Mouse (Mus musculus): Measurements from ENCODE around the gene Pom121. TPM values are rescaled to one million over a fixed set of nuclear protein-coding genes. Genes with fewer than 3 reads are reported as not detected.
A peak's percentile ranks its signal among the peaks of the same experiment; 100 is the strongest.

Gene Pom121
- polyA plus RNA-seq, 1 experiment: 31.2 TPM

DNA sequence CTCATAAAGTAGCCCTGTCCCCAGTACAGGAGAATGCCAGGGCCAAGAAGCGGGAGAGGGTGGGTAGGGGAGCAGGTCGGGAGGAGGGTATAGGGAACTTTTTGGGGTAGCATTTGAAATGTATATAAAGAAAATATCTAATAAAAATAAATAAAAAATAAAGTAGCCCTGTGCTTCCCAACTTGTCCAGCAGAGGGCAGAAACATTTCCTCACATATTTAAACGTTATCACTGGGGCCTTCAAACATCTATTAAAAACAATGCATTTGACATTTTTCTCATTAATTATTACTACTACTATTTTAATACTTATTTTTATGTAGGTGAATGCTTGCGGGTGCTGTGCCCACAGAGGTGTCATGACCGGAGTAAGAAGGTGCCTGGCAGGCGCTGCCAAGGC lies 26.5 kb downstream of the Pom121 start:
- Histone ChIP-seq H3K4me1 (ENCODE audit: control insufficient read depth, insufficient read depth, low read length) (no peaks in the 10 kb centered on the region), H3K27me3 (ENCODE audit: control insufficient read depth, insufficient read depth, low read length) (no peaks in the 10 kb centered on the region), H3K27ac (ENCODE audit: insufficient read depth, low read length) (no peak overlapping the region), H3K4me3 (replicated peaks; ENCODE audit: insufficient read depth, low read depth, low read length) (no peak overlapping the region)
- no peak for DNase-seq
- TF ChIP-seq CTCF (IDR thresholded peaks at IDR 0.05; ENCODE audit: borderline replicate concordance, insufficient read depth, low read depth, low read length): 0 out of 2 replicates have a peak, but pooled peaks have one; percentile 14
- no peak for TF ChIP-seq POLR2A (IDR thresholded peaks at IDR 0.05; ENCODE audit: borderline replicate concordance, insufficient read depth, low read length)
- WGBS: 51% methylated on average over 6 of the region's 6 CpGs

DNA sequence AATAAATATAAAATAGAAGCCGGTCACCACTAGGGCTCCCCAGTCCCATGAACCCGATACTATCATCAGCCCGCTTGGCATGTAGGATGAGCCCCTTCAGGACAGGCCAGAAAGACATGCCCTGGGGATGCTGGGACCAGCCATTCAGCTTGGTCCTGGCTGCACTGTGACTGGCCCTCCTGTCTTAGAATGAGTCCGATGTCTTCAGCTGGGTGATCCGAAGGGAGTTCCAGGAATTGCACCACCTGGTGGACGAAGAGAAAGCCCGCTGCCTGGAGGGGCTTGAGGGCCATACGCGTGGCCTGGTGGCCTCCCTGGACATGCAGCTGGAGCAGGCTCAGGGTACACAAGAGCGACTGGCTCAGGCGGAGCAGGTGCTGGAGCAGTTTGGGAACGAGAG lies 30.8 kb downstream of the Pom121 start:
- H3K4me1 ChIP-seq (ENCODE audit: control insufficient read depth, insufficient read depth, low read length): no peaks in the 10 kb centered on the region
- H3K27me3 ChIP-seq (ENCODE audit: control insufficient read depth, insufficient read depth, low read length): no peaks in the 10 kb centered on the region
- WGBS: 21% methylated on average over 12 of the region's 12 CpGs
- no peak overlapping the region for H3K27ac ChIP-seq (ENCODE audit: insufficient read depth, low read length)
- peak; percentile 37; the same call in 1 of the 2 replicates for TF ChIP-seq CTCF (IDR thresholded peaks at IDR 0.05; ENCODE audit: borderline replicate concordance, insufficient read depth, low read depth, low read length)
- TF ChIP-seq POLR2A (IDR thresholded peaks at IDR 0.05; ENCODE audit: borderline replicate concordance, insufficient read depth, low read length): no peak
- DNase-seq: no peak
- H3K4me3 ChIP-seq (replicated peaks; ENCODE audit: insufficient read depth, low read depth, low read length): no peak overlapping the region

DNA sequence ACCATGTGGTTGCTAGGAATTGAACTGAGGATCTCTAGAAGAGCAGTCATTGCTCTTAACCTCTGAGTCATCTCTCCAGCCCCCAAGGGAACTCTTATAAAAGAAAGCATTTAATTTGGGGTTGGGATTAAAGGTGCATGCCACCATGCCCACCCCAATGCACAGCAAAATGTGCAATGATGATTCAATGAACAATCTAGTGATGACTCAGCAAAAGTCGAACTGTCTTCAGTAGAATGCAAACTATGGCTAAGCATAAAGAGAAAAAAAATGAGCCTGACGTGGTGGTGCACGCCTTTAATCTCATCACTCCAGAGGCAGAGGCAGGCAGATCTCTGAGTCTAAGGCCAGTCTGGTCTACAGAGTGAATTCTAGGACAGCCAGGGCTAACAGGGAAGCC lies 31.8 kb downstream of the Pom121 start:
- H3K27me3 ChIP-seq (ENCODE audit: control insufficient read depth, insufficient read depth, low read length): no peaks in the 10 kb centered on the region
- no peak overlapping the region for H3K27ac ChIP-seq (ENCODE audit: insufficient read depth, low read length)
- WGBS: 81% methylated on average over 3 of the region's 3 CpGs
- TF ChIP-seq POLR2A (IDR thresholded peaks at IDR 0.05; ENCODE audit: borderline replicate concordance, insufficient read depth, low read length) (no peak), CTCF (IDR thresholded peaks at IDR 0.05; ENCODE audit: borderline replicate concordance, insufficient read depth, low read depth, low read length) (no peak)
- H3K4me3 ChIP-seq (replicated peaks; ENCODE audit: insufficient read depth, low read depth, low read length): no peak overlapping the region
- no peaks in the 10 kb centered on the region for H3K4me1 ChIP-seq (ENCODE audit: control insufficient read depth, insufficient read depth, low read length)
- no peak for DNase-seq

DNA sequence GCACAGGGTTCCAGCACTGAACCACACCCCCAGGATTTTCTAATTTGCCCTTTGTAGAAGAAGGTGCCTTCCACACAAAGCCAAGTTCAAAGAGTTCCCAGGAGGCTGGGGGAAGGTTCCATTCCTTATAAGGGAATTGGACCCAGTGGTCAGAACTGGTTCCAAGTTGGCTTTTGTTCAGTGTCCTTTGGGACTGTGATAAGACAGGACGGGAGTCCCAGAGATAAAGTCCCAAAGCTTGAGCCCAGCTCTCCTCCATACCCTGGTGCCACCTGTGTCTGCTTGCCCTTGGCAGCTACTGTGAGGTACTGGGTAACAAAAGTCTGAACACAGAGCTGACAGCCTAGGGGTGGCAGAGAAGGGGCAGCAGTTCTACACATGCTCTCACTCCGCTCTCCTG lies 34.6 kb downstream of the Pom121 start:
- Histone ChIP-seq H3K27me3 (ENCODE audit: control insufficient read depth, insufficient read depth, low read length) (no peaks in the 10 kb centered on the region), H3K4me3 (replicated peaks; ENCODE audit: insufficient read depth, low read depth, low read length) (no peak overlapping the region), H3K27ac (ENCODE audit: insufficient read depth, low read length) (no peak overlapping the region), H3K4me1 (ENCODE audit: control insufficient read depth, insufficient read depth, low read length) (no peaks in the 10 kb centered on the region)
- DNase-seq: no peak
- WGBS: 54% methylated on average over 2 of the region's 2 CpGs
- TF ChIP-seq POLR2A (IDR thresholded peaks at IDR 0.05; ENCODE audit: borderline replicate concordance, insufficient read depth, low read length) (no peak), CTCF (IDR thresholded peaks at IDR 0.05; ENCODE audit: borderline replicate concordance, insufficient read depth, low read depth, low read length) (no peak)

DNA sequence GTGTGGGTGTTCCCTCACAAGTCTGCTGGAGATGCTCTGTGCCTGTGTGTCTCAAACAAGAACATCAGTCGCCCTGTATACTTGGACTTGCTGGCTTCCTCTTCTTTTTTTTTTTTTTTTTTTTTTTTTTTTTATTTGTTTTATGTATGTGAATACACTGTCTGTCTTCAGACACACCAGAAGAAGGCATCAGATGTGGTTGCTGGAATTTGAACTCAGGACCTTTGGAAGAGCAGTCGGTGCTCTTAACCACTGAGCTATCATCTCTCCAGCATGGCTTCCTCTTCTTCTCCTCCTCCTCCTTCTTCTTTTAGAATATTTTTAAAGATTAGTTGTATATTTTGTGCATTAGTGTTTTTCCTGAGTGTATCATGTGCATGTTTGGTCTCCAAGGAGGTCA lies 36.8 kb downstream of the Pom121 start:
- WGBS: 84% methylated on average over 2 of the region's 2 CpGs
- Histone ChIP-seq H3K27ac (ENCODE audit: insufficient read depth, low read length) (no peak overlapping the region), H3K4me3 (replicated peaks; ENCODE audit: insufficient read depth, low read depth, low read length) (no peak overlapping the region), H3K27me3 (ENCODE audit: control insufficient read depth, insufficient read depth, low read length) (no peaks in the 10 kb centered on the region), H3K4me1 (ENCODE audit: control insufficient read depth, insufficient read depth, low read length) (no peaks in the 10 kb centered on the region)
- TF ChIP-seq CTCF (IDR thresholded peaks at IDR 0.05; ENCODE audit: borderline replicate concordance, insufficient read depth, low read depth, low read length) (no peak), POLR2A (IDR thresholded peaks at IDR 0.05; ENCODE audit: borderline replicate concordance, insufficient read depth, low read length) (no peak)
- no peak for DNase-seq

DNA sequence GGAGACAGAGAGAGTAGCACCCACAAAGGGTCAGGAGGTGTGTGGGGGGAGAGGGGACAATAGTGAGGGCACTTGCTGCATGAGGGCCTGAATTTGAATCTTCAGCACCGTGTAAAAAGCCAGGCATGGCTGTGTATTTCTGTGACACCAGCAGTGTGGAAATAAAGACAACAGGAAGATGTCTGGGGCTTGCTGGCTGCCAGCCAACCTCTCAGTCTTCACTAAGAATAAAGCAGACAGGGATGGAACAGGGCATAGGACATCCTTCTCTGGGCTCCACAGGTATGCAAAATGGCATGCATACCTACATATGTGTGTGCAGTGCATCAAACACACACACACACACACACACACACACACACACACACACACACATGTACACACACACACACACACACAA lies 38.3 kb downstream of the Pom121 start:
- Histone ChIP-seq H3K27me3 (ENCODE audit: control insufficient read depth, insufficient read depth, low read length) (no peaks in the 10 kb centered on the region), H3K4me1 (ENCODE audit: control insufficient read depth, insufficient read depth, low read length) (no peaks in the 10 kb centered on the region), H3K4me3 (replicated peaks; ENCODE audit: insufficient read depth, low read depth, low read length) (no peak overlapping the region), H3K27ac (ENCODE audit: insufficient read depth, low read length) (no peak overlapping the region)
- DNase-seq: no peak
- TF ChIP-seq CTCF (IDR thresholded peaks at IDR 0.05; ENCODE audit: borderline replicate concordance, insufficient read depth, low read depth, low read length): no peak
- no peak for TF ChIP-seq POLR2A (IDR thresholded peaks at IDR 0.05; ENCODE audit: borderline replicate concordance, insufficient read depth, low read length)
- 0% methylated on average over 1 of the region's 1 CpGs for WGBS

DNA sequence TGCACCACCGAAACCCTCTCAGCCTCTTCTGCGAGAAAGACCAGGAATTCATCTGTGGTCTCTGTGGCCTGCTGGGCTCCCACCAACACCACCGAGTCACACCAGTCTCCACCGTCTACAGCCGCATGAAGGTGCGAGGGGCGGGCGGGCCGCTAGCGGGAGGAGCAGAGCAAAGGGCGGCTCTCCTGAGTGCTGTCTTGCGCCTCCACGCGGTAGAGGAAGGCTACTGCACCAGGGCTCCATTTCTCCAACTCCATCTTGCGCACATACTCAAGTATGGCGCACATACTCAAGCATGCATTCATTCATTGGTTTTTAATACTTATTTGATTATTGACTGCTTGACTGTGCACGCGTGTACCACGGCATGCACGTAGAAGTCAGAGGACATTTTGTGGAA lies 40.8 kb downstream of the Pom121 start:
- WGBS: 16% methylated on average over 20 of the region's 20 CpGs

DNA sequence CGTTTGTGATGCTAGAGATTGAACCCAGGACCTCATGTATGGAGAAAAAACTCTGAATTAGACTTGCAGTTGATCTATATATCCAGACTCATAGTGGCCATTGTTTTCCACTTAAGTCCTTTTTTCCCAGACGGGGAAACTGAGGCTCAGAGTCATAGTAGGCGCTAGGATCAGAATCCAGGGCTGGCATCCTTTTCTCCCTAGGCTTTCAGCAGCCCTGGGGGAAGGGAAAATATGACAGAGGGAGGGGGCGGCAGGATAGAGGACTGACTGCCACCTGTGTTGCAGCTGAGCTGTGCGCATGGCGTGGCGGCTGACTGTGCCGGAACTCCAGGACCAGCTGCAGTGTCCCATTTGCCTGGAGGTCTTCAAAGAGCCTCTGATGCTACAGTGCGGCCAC lies 41.4 kb downstream of the Pom121 start, which contains the start of gene Trim50:
Trim50 (plus strand) TSS at position 301 of the 400 bp plus-strand sequence.
- Histone ChIP-seq H3K4me3 (replicated peaks; ENCODE audit: insufficient read depth, low read depth, low read length) (no peak within 1 kb of the TSS), H3K27ac (ENCODE audit: insufficient read depth, low read length) (no peak within 1 kb of the TSS), H3K27me3 (ENCODE audit: control insufficient read depth, insufficient read depth, low read length) (no peaks in the 10 kb centered on the region), H3K4me1 (ENCODE audit: control insufficient read depth, insufficient read depth, low read length) (no peaks in the 10 kb centered on the region)
- DNase-seq: no peak
- TF ChIP-seq CTCF (IDR thresholded peaks at IDR 0.05; ENCODE audit: borderline replicate concordance, insufficient read depth, low read depth, low read length): no peak
- WGBS: 59% methylated on average over 9 of the region's 9 CpGs

More for the DNA sequence above, 40.8 kb downstream of the Pom121 start:
- TF ChIP-seq CTCF (IDR thresholded peaks at IDR 0.05; ENCODE audit: borderline replicate concordance, insufficient read depth, low read depth, low read length) (no peak), POLR2A (IDR thresholded peaks at IDR 0.05; ENCODE audit: borderline replicate concordance, insufficient read depth, low read length) (no peak)
- no peak for DNase-seq
- no peak overlapping the region for H3K27ac ChIP-seq (ENCODE audit: insufficient read depth, low read length)
- no peaks in the 10 kb centered on the region for H3K27me3 ChIP-seq (ENCODE audit: control insufficient read depth, insufficient read depth, low read length)
- no peaks in the 10 kb centered on the region for H3K4me1 ChIP-seq (ENCODE audit: control insufficient read depth, insufficient read depth, low read length)
- no peak overlapping the region for H3K4me3 ChIP-seq (replicated peaks; ENCODE audit: insufficient read depth, low read depth, low read length)

All from cerebellum, adult 2 months (tissue).